Mouse (Mus musculus) heart, adult 2 months (tissue): ENCODE measurements around the gene Gm11084.

ENCODE experiments used
- CTCF ChIP-seq: fragments of 200-600 bp; IDR thresholded peaks from 2 replicates; pipeline ENCODE4 v1.8.1; 2022; ENCODE audit warnings: antibody characterized with exemption, mild to moderate bottlenecking, moderate library complexity
- EP300 ChIP-seq: fragments of 200-500 bp; IDR thresholded peaks from 2 replicates; pipeline ENCODE4 v1.6.1; 2011; ENCODE audit warnings: low read depth, low read length, control low read depth; ENCODE audit not compliant: insufficient read depth
- POLR2A ChIP-seq: fragments of 200-500 bp; IDR thresholded peaks from 2 replicates; pipeline ENCODE4 v1.6.1; 2011; ENCODE audit warnings: mild to moderate bottlenecking, low read depth, low read length, control low read depth; ENCODE audit not compliant: insufficient read depth

GRCm38 (mm10) chr2:72986616-72987015 lies at the start of gene Gm11084:
- no peak for TF ChIP-seq CTCF
- no peak for TF ChIP-seq POLR2A
- no peak for TF ChIP-seq EP300
